Mouse (Mus musculus) monocyte, adult 5-6 weeks (primary cell): ENCODE data around the gene Ak2. TPM values are rescaled to one million over a fixed set of nuclear protein-coding genes. Genes with fewer than 3 reads are reported as not detected.

ENCODE experiments used
- ATAC-seq: fragments of 153-309, 156-312 bp; replicated peaks from 2 replicates; pipeline ENCODE4 v1.8.0; 2017; ENCODE audit warnings: mild to moderate bottlenecking; ENCODE audit not compliant: low TSS enrichment, insufficient number of reproducible peaks, severe bottlenecking, poor library complexity, low FRiP score
- total RNA-seq: library from RNA; stranded (forward); fragments of 200-1000, 200-491, 200-594 nt; gene quantifications from 3 replicates; pipeline ENCODE4 v1.2.3, GENCODE M21; 2017

Ak2 gene
- total RNA-seq, 1 experiment from 2014 or later = 73.4 TPM

- peak; percentile 72 for ATAC-seq
These were observed 40.6 kb downstream of the Ak2 start for GRCm38 (mm10) chr4:129032133-129032962.

DNA sequence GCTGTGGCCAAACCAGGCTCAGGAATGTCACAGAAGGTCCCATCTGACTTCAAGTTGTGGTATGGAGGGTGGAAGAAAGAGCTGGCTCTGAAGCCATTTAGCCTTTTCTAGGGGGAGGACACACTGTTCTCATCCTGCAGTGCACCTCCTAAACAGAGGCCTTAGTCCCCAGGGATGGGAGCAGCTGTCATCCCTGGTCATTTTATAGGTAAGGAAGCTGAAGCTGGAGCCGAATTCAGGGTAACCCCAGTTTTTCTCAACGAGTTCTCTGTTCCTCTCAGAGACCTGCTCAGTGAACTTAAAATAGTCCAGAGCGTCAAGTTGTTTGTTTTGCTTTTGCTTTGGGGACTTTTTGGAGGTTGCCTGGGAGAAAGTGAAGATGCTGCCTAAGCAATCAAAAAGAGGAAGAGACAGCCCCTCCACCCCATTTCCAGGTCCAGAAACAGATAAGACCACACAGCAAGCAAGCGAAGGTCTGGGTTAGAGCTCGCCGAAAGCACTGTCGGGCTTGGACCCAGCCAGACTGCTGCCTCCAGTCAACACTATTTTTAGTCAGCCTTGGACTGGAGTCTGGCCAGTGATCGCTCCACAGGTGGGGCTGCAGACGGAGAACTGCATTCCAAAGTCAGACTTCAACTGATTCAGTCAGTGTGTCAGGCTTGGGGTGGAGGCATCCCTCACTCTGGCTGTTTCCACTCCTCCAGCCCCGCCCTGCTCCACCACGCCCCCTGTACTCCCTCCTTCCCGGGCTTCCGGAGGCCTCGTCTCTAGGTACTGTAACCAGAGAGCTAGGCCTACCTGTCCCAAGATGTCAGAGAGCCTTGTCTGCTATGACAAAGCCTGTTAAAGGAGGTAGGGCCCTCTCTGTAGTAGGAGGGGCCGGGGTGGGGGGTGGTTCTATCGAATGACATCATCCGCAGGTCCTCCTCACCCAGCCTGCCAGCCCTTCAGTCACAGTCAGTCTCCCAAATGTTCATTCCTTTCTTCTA is 41.5 kb downstream of the Ak2 start:
- ATAC-seq = peak; percentile 24

GRCm38 (mm10) chr4:129034224-129034623 is 42.5 kb downstream of the Ak2 start:
- no peak for ATAC-seq

- peak; percentile 57 for ATAC-seq
These were observed 43.2 kb downstream of the Ak2 start for GRCm38 (mm10) chr4:129034706-129035660.

DNA sequence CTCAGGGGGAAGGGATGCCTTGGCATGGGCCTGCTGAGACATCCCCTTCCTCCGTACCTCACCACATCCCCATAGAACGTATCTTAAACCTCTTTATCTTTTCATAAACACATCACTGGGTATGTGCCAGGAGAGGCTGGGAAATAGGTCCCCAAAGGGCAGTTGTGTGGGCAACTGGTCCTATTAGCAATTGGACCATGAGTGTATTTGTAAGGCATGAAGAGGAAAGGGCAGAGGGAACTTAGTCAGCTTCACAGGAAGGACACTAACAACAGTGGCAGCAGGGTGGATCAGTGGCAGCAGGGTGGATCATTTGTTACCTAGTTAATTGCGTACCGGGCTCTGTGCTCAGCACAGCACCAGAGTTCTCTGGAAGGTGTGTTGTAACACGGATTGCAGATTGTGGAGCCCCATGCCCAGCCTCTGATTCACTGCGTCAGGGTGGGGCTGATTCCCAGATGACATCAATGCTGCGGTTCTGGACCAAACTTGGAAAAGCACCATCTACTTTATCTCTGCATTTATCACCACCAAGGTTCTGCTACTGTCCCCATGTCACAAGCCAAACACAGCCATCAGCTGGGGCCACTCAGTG is 44.2 kb downstream of the Ak2 start:
- ATAC-seq = 0 out of 2 replicates have a peak, but pooled peaks have one; percentile 6

DNA sequence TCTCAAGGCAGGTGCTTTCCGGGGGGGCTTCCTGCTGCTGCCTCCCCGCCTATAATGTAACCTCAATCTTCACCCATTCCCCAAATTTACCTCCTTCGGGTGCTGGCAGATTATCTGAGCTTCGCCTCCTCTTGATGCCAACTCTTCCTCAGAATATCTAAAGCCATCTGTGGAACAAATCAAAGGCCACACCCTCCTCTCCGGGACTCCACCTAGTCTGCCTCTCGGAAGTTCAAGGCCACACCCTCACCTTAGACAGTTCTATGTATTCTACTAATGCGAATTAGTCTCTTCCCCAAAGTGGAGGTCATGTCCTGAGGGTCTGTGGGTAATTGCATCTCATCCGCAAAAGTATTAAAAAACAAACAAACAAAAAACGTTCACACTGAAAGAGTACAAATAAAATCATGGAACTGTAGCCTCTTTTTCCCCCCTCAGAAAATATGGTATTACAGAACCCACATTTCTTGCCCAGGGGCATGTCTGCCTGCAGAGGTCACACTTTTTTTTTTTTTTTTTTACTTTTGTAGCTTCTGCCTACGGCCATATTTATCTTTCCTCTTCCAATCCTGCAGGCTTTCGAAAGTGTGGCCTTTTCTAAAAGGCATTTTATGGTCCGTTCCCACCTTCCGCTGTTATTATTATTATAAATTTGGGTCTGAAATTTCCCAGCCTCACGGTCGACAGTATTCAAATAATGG is 56.1 kb downstream of the Ak2 start:
- ATAC-seq = no peak

DNA sequence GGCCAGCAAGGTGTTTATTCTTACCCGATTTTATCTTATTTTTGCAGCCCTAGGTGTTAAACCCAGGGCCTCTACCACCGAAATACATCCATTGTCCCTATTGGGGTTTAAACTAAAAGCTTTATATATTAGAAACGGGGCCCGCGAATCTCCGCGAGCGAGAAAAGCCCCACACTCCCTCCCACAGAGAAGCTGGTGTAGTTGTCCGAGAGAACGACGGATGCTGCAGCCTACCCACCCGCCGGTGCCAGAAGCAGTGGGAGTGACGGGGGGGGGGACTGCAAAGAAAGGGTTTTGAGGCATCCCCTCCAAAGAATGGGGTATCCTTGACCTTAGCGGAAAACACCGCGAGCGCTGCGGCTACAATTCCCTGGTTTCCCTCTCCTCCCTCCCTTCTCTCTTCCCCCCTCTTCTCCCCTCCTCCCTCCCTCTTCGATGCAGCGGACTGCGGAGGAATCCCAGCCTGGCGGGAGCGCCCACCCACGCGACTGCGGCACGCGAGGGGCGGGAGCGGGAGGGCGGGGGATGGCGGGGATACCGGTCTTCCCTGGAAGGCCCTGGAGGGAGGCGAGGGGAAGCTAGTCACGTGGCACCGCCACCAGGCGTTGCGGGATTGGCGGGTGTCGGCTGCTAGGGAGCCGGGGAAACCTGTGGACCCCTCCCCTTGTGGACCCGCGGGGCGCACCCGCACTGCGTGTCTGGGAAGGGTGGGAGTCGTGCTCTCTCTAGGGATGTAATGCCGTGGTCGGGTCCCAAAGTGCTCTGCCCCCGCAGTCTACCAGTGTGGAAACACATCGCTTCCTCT is 56.9 kb downstream of the Ak2 start:
- peak; percentile 70 for ATAC-seq

DNA sequence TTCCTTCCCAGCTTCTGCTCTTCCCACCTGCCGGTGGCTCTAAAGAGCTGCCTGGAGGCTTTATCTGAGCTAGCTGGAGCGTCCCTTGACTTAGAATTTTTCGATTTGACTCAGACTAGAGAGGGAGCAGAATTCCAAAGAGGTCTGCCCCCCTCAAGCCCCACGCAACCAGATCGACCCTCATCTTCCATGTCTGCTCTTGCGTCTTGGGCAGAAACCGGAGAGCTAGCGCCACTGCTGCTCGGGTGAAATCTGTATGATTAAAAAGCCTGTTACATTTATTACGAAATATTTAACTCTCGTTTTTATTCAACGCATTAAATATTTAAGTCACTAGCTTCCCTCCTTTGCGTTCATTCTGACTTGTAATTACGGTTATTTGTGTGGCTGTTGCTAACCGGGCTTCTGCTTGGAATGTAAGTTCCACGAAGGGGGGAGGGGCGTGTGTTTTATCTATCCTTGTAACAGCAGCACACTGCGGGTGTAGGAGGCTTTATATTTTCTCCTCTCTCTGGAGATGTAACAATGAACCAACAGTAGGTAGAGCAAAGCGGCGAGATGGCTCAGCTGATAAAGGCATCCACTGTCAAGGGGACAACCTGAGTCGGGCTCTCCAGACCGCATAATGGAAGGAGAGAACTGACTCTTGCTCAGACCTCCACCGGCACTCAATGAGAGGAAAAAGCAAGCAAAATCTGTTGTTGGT is 57.7 kb downstream of the Ak2 start:
- ATAC-seq = no peak

DNA sequence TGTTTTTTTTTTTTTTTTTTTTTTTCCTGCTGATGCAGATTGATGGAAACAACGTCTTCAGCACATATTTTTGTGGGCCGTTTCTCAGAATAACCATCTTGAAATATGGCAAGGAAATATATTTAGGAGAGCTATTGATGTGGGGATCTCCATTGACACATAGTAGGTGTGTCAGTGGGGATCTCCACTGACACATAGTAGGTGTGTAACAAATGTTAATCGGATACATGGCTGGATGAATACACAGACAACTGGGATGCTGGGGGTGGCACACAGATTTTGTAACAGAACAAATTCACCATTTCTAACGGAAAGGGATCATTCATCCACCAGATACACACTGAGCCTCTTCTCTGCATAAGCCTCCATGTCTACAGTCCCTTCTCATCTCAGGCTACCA is 58.6 kb downstream of the Ak2 start:
- ATAC-seq = no peak

DNA sequence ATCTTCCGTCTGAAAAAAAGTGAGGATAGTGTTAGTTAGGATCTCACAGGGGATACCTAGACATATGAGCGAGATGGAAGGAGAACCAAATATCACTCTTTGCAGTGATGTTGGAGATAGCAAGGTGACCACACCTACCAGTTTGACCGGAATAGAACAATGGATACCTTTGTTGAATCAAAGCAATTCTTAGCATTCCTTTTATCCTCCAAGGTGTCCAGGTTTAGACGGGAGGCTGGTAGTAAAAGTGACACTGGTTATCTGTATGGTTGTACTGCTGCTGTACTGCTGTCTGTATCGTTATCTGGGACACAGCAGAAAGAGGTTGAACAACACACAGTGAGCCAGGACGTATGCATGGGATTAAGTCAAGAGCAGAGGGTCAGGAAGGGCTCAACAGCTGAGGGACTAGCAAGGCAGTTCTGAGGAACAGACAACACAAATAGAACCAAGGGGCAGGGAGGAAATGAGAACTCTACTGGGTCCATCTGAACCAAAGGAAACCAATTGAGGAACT is 59.2 kb downstream of the Ak2 start:
- ATAC-seq = no peak

DNA sequence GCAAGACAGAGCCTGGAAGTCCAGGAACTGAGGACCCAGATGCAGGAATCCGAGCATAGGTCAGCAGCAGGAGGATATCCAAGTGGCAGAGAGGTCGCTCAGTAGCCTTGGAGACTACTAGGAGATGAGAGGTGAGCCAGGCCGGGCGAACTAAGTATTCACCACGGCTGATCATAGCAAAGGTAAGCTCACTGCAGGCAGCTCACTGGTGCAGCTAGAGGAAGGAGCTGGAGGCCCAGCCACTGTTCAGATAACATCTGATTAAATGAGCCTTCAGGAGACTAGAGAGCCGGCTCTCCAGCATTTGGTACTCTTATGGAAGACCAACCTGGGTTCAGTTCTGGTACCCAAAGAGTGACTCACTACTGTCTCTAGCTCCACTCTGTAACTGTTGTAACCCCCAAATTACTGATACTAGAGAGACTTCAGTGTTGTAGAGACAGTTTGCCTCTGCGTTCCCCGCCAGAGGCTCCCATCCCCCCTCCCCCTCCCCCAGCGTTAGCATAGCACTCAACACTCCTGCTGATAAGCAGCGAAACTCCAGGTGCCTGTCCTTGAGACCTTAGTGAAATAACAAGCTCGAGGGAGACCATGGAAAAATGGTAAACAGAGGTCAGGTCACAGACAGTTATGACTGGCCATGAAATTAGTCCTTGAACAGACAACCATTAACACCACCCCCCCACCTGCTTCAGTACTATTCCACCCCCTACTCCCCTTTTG is 59.9 kb downstream of the Ak2 start:
- ATAC-seq = no peak

DNA sequence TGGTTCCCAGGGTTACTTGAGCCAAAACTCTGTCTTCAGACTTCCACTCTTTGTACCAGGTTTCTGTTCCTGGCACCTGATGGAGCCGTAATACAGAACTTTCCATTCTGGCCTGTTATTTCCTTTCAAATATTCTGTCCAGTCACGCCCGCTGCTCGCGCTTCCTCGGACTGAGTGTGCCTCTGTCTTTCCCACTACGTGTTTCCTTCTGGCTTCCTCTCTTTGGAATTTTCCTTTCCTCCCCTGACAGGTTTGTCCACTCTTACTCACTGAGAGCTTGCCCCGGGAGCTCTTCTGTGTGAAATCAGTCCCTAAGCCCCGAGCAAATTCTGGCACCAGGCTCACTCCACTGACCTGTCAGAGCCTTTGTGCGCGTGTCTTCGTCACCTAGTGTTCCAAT is 63.0 kb downstream of the Ak2 start:
- no peak for ATAC-seq

- no peak for ATAC-seq
These were observed 63.8 kb downstream of the Ak2 start for GRCm38 (mm10) chr4:129055562-129055961.

DNA sequence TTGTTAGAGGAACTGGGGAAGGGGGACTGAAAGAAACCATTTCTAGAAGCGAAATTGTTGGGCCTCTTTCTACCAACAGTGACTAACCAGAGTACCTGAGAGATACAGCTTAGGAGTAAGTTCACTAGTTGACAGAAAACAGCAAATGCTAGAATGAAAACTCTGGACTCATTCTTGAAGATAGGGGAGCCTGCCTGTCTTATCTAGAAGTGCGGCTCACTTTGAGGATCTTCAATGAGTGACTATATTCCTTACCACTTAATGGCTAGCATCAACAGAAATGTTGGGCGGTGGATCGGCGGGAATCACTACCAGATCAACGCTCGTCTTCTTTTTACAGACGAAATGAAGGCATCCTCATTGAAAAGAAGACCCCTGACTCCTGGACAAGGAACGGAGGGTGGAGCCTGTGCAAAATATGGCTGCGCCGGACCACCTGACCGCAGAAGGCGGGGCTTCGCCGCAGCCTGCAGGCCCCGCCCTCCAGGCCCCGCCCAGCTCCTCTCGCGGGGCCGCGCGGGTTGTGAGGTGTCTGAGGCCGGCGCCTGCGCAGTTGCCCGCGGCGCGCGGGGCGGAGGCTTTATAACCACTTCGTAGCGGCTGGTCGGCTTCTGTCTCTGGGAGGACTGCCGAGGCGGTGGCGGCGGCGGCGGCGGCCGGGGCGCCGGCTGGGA is 65.9 kb downstream of the Ak2 start:
- ATAC-seq = peak; percentile 66
